Comparison of ENCODE assay signal across 18 mouse cellular contexts in the genomic region with DNA sequence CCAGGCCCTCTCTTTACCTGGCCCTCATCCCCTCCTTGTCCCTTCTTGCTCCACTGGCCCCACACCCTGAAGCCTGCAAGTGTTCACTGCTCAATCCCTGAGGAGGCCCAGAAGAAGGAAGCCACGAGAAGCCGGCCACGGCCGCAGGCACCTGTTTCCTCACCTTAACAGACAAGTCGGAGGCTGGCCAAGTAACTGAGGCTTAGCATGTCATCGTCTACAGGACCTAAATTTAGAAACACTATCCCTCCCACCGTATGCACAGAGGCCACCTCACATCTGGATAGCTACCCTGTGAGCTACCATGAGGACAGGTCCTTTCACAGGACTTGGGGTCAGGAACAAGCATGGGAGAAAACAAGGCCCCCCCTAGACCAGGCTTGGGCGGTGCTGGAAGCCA. TPM values are rescaled to one million over a fixed set of nuclear protein-coding genes. Genes with fewer than 3 reads are reported as not detected.
A peak's percentile ranks its signal among the peaks of the same experiment; 100 is the strongest.
DNase-seq lines count a peak whose midpoint lies in the region; ATAC-seq and TF ChIP-seq lines count a peak whose summit lies in the region.
"Had no signal": no experiment of that assay in that cellular context is flagged by ENCODE, and none has a peak within 500 bp of the region (broad histone marks: within the 10 kb centered on the region; RNA-seq: fewer than 3 reads in every experiment).

No protein-coding gene starts in this region.

- H3K4me1 ChIP-seq in spleen, adult 2 months (ENCODE audit: control insufficient read depth, insufficient read depth, insufficient read length): peaks cover 14% of the 10 kb centered on the region; the same call in 1 of the 2 replicates
- peaks cover 10% of the 10 kb centered on the region for H3K4me1 ChIP-seq in bone marrow, adult 2 months (ENCODE audit: control insufficient read depth, insufficient read depth, low read length)
- H3K4me1 ChIP-seq in intestine, embryonic 16.5 days (ENCODE audit: control insufficient read depth, insufficient read depth, low read length): peaks cover 13% of the 10 kb centered on the region
- peaks cover 17% of the 10 kb centered on the region for H3K4me1 ChIP-seq in small intestine, adult 2 months (ENCODE audit: control insufficient read depth, insufficient read depth, insufficient read length, low read length)

- no peaks in the 10 kb centered on the region for H3K27me3 ChIP-seq in spleen, adult 2 months (ENCODE audit: control insufficient read depth, insufficient read depth, low read length)
- no peaks in the 10 kb centered on the region for H3K27me3 ChIP-seq in intestine, embryonic 16.5 days (replicated peaks; ENCODE audit: control insufficient read depth, insufficient read depth, low read length)
- H3K27me3 ChIP-seq in small intestine, adult 2 months (ENCODE audit: control insufficient read depth, insufficient read depth, low read length): no peaks in the 10 kb centered on the region
- H3K27me3 ChIP-seq: midbrain, embryonic 15.5 days had no signal

- no peak overlapping the region for H3K4me3 ChIP-seq in spleen, adult 2 months (ENCODE audit: extremely low read depth, insufficient read depth, insufficient read length)
- no peak overlapping the region for H3K4me3 ChIP-seq in bone marrow, adult 2 months (replicated peaks; ENCODE audit: control insufficient read depth, low read depth, low read length)
- no peak overlapping the region for H3K4me3 ChIP-seq in intestine, embryonic 16.5 days (ENCODE audit: low read length)
- H3K4me3 ChIP-seq in small intestine, adult 2 months (ENCODE audit: low read depth, low read length): no peak overlapping the region
- H3K4me3 ChIP-seq: erythroblast, embryonic 14.5 days; gastrocnemius, adult 2 months; midbrain, embryonic 15.5 days had no signal

- H3K36me3 ChIP-seq in spleen, adult 2 months (ENCODE audit: control insufficient read depth, insufficient read depth, low read length): no peaks in the 10 kb centered on the region
- no peaks in the 10 kb centered on the region for H3K36me3 ChIP-seq in intestine, embryonic 16.5 days (ENCODE audit: control insufficient read depth, insufficient read depth, low read length)
- H3K36me3 ChIP-seq in small intestine, adult 2 months (ENCODE audit: control insufficient read depth, insufficient read depth, low read length): no peaks in the 10 kb centered on the region
- H3K36me3 ChIP-seq: midbrain, embryonic 15.5 days had no signal

- peak overlapping the region; percentile 34 for H3K27ac ChIP-seq in spleen, adult 2 months (ENCODE audit: insufficient read depth, low read length)
- peak overlapping the region; percentile 71 for H3K27ac ChIP-seq in bone marrow, adult 2 months (ENCODE audit: control insufficient read depth, insufficient read depth, low read depth, low read length, poor library complexity)
- H3K27ac ChIP-seq in intestine, embryonic 16.5 days (ENCODE audit: low read length): no peak overlapping the region
- no peak overlapping the region for H3K27ac ChIP-seq in small intestine, adult 2 months (ENCODE audit: insufficient read depth, low read depth, low read length)
- H3K27ac ChIP-seq: gastrocnemius, adult 2 months; midbrain, embryonic 15.5 days had no signal

- ATAC-seq in intestine, embryonic 16.5 days: 0 out of 2 replicates have a peak, but pooled peaks have one; percentile 3
- ATAC-seq: forebrain, embryonic 16.5 days; midbrain, embryonic 15.5 days had no signal

- H3K4me2 ChIP-seq in intestine, embryonic 16.5 days (ENCODE audit: low read depth, low read length): no peak overlapping the region
- H3K4me2 ChIP-seq: heart, embryonic 11.5 days; midbrain, embryonic 15.5 days had no signal

- no peak for TF ChIP-seq CTCF in spleen, adult 2 months (IDR thresholded peaks at IDR 0.05; ENCODE audit: extremely low read depth, insufficient read depth, insufficient read length, insufficient replicate concordance)
- no peak for TF ChIP-seq CTCF in bone marrow, adult 2 months (IDR thresholded peaks at IDR 0.05; ENCODE audit: control insufficient read depth, insufficient read depth, low read length)
- TF ChIP-seq CTCF in small intestine, adult 2 months (IDR thresholded peaks at IDR 0.05; ENCODE audit: extremely low read depth, insufficient read length, insufficient replicate concordance, low read depth, low read length): no peak

- no peaks in the 10 kb centered on the region for H3K9me3 ChIP-seq in intestine, embryonic 16.5 days (ENCODE audit: control insufficient read depth, low read length)
- H3K9me3 ChIP-seq: midbrain, embryonic 15.5 days had no signal

- no peak for TF ChIP-seq POLR2A in spleen, adult 2 months (IDR thresholded peaks at IDR 0.05; ENCODE audit: low read depth, low read length)
- TF ChIP-seq POLR2A in bone marrow, adult 2 months (IDR thresholded peaks at IDR 0.05; ENCODE audit: borderline replicate concordance, control insufficient read depth, low read depth, low read length): no peak
- TF ChIP-seq POLR2A in small intestine, adult 2 months (IDR thresholded peaks at IDR 0.05; ENCODE audit: low read depth, low read length): 0 out of 2 replicates have a peak, but pooled peaks have one; percentile 23

- H3K9ac ChIP-seq in intestine, embryonic 16.5 days (ENCODE audit: low read depth, low read length): no peak overlapping the region
- H3K9ac ChIP-seq: midbrain, embryonic 15.5 days had no signal

- DNase-seq in spleen, adult 2 months (ENCODE audit: low read depth in 1 of 2, low spot score in 2 of 2): no peak
- DNase-seq in spleen, adult 18-20 months: no peak
- DNase-seq in layer of hippocampus, adult 18-20 months (ENCODE audit: low spot score in 2 of 2): no peak
- DNase-seq in gastrocnemius, adult 18-20 months (ENCODE audit: low spot score): no peak
- DNase-seq: cerebellum, postnatal 14 days; gastrocnemius, adult 2 months; kidney, adult 18-20 months; layer of hippocampus, postnatal 36 days; left cerebral cortex, postnatal 4 days; lung, adult 18-20 months; right cerebral cortex, postnatal 14 days had no signal

- 32% methylated on average over 8 of the region's 8 CpGs for WGBS in spleen, adult 2 months
- WGBS in bone marrow, adult 2 months: 16% methylated on average over 8 of the region's 8 CpGs
- WGBS in intestine, embryonic 16.5 days: 83% methylated on average over 8 of the region's 8 CpGs
- WGBS in small intestine, adult 2 months: 83% methylated on average over 8 of the region's 8 CpGs

RNA-seq across cellular contexts. Expression of gene 2610301B20Rik, which starts 44.1 kb away (rescaled TPM):
- 1.5 TPM in 2 replicates for polyA plus RNA-seq in spleen, adult 2 months (2012; rRNA removed)
- polyA plus RNA-seq in bone marrow, adult 2 months (2011; ENCODE audit: insufficient read depth, insufficient read length, low replicate concordance, missing spikeins): 2.1 and 4.7 TPM in 2 replicates
- polyA plus RNA-seq in intestine, embryonic 16.5 days (2015; fragmentation: Nextera tagmentation; extraction: Ambion mirVana): 18.8 and 22.0 TPM in 2 replicates
- polyA plus RNA-seq in small intestine, adult 2 months (2012; rRNA removed): 0.44 and 0.55 TPM in 2 replicates
- 10 to 100 TPM; 36.4 to 36.8 TPM for total RNA-seq in layer of hippocampus, adult 18-20 months (2021)
- total RNA-seq in gastrocnemius, adult 18-20 months (2021): 1 to 10 TPM; 3.3 to 4.3 TPM

Comparison
In these comparisons a context has a peak if more than half of its experiments do, and no peak if none do; other contexts are left out.
1. H3K27ac ChIP-seq: peak in spleen, adult 2 months (single experiment) and bone marrow, adult 2 months (single experiment); none in intestine, embryonic 16.5 days (single experiment) and small intestine, adult 2 months (single experiment).